Mouse (Mus musculus): ENCODE measurements around the gene Arhgef3. TPM values are rescaled to one million over a fixed set of nuclear protein-coding genes. Genes with fewer than 3 reads are reported as not detected.

The Arhgef3 gene
- polyA plus RNA-seq, 1 experiment from 2014 or later = 1.6 TPM

DNA sequence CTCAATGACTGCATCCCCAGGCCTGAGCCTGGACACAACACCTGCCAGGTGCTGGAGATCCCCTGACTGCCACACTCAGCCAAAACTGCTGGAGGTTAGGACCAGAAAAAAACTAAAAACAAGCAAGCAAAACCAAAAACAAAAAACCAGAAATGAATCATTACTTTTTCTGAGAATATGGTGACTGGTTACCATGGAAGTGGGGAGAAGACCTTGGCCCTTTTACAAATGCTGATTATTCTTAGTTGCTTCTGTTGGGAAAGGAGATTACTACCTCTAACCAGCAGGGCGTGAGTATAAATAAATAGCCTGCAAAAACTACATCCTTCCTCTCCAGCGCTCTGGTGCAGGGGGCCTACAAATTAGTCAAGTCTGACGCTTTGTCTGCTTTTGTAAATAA lies 194.1 kb downstream of the Arhgef3 start:
- no peaks in the 10 kb centered on the region for H3K4me1 ChIP-seq
- no peaks in the 10 kb centered on the region for H3K9me3 ChIP-seq
- no peak overlapping the region for H3K27ac ChIP-seq
- H3K4me3 ChIP-seq = no peak overlapping the region
- H3K36me3 ChIP-seq (replicated peaks) = no peaks in the 10 kb centered on the region
- H3K27me3 ChIP-seq (ENCODE audit: poor library complexity, severe bottlenecking) = no peaks in the 10 kb centered on the region
- WGBS = 84% methylated on average over 3 of the region's 3 CpGs
- DNase-seq (ENCODE audit: extremely low spot score, low spot score) = no peak

DNA sequence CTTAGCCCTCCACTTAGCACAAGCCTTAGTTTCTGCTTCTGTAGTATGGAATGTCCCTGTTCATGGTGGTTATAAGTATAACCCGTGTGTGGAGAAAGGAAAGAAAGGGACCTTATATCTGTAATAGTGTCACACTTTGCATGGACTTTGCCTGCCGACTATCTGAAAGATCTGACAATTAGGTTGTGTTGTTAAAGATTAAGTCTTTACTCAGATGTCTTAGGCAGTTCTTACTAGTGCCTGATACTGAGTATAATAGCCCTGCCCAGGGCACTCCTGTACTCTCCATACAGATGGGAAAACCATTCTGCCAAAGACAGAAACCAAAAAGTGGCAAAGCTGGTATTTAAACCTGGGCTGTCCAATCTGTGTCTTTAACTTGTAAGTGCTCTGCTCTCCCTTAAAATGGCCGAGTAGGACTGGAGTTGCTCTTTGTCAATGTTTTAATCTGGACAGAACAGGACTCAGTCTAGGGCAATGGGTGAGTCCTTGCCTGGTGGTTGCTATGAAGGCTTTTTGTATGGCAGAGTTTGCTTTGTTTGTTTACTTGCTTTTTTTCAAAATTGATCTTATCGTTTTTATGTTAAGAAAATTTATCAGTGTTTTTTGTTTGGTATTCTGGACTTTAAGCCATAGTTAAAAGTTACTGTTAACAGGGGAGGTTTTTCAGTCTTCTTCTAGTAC lies 196.0 kb downstream of the Arhgef3 start:
- 89% methylated on average over 4 of the region's 4 CpGs for WGBS
- H3K9me3 ChIP-seq = no peaks in the 10 kb centered on the region
- no peak overlapping the region for H3K27ac ChIP-seq
- DNase-seq (ENCODE audit: extremely low spot score, low spot score) = no peak
- no peaks in the 10 kb centered on the region for H3K4me1 ChIP-seq
- H3K36me3 ChIP-seq (replicated peaks) = no peaks in the 10 kb centered on the region
- H3K27me3 ChIP-seq (ENCODE audit: poor library complexity, severe bottlenecking) = no peaks in the 10 kb centered on the region
- H3K4me3 ChIP-seq = no peak overlapping the region

DNA sequence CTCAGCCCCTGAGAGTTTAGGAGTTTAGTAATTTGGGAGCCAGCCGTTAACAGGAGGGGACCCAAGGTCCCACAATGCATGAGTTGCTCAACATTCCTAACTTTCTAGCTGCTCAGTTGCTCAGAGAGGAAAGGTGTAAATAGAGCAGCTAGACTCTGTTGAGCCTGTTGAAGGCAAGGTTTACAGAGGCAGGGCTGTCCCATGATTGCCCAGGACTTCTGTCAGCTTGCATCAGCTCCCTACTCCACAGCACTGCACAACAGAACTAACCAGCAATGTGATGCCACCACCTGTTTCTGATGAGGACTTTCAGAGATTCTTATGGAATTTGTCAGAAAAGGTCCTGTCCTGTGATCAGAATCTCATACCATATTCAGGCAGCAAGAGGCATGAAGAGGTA lies 197.7 kb downstream of the Arhgef3 start:
- no peak for DNase-seq (ENCODE audit: extremely low spot score, low spot score)
- H3K4me1 ChIP-seq = no peaks in the 10 kb centered on the region
- H3K27ac ChIP-seq = no peak overlapping the region
- H3K9me3 ChIP-seq = no peaks in the 10 kb centered on the region
- H3K36me3 ChIP-seq (replicated peaks) = no peaks in the 10 kb centered on the region
- WGBS = 81% methylated on average over 1 of the region's 1 CpGs
- no peaks in the 10 kb centered on the region for H3K27me3 ChIP-seq (ENCODE audit: poor library complexity, severe bottlenecking)
- H3K4me3 ChIP-seq = no peak overlapping the region

DNA sequence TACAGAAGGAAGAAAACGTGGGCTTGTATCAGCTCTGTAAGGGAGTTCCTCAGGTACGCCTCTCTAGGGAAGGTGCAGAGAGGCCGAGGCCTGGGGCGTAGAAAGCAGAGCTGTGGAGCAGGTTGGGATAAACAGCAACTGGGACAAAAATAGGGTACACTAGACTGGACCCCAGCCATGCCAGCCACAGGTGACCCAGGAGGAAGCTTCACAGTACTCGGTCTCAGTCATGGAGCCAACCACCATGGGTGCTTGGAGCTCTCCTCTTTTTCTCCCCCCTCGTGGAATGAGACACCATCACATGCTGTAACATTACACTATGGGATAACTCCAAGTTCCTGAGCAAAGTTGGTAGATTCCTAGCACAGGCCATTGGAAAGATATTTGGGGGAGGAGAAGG lies 201.0 kb downstream of the Arhgef3 start:
- Histone ChIP-seq H3K36me3 (replicated peaks) (no peaks in the 10 kb centered on the region), H3K4me1 (peaks cover 16% of the 10 kb centered on the region), H3K27me3 (ENCODE audit: poor library complexity, severe bottlenecking) (no peaks in the 10 kb centered on the region), H3K9me3 (no peaks in the 10 kb centered on the region), H3K27ac (no peak overlapping the region), H3K4me3 (no peak overlapping the region)
- WGBS = 88% methylated on average over 6 of the region's 6 CpGs
- DNase-seq (ENCODE audit: extremely low spot score, low spot score) = no peak

DNA sequence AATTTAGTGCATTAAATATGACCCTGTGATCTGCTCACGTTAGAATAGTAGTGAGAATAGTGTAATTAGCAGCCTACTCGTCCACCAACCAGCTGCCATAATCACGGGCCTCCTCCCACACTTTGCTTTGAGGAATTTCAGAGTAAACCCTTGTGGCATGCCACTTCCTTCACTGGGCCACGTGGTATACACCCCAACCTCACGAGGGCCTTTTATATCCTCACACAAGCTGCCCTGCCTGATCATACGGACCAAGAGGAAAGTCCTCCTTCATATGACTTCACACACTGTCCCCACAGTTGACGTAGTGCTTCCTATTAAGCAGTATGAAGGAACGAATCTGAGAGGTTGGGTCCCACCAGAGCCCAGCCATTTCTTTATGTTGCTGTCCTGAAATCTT lies 202.4 kb downstream of the Arhgef3 start:
- H3K4me3 ChIP-seq = no peak overlapping the region
- no peaks in the 10 kb centered on the region for H3K9me3 ChIP-seq
- DNase-seq (ENCODE audit: extremely low spot score, low spot score) = no peak
- no peaks in the 10 kb centered on the region for H3K27me3 ChIP-seq (ENCODE audit: poor library complexity, severe bottlenecking)
- H3K27ac ChIP-seq = no peak overlapping the region
- H3K36me3 ChIP-seq (replicated peaks) = no peaks in the 10 kb centered on the region
- H3K4me1 ChIP-seq = peaks cover 16% of the 10 kb centered on the region
- WGBS = 87% methylated on average over 8 of the region's 8 CpGs

DNA sequence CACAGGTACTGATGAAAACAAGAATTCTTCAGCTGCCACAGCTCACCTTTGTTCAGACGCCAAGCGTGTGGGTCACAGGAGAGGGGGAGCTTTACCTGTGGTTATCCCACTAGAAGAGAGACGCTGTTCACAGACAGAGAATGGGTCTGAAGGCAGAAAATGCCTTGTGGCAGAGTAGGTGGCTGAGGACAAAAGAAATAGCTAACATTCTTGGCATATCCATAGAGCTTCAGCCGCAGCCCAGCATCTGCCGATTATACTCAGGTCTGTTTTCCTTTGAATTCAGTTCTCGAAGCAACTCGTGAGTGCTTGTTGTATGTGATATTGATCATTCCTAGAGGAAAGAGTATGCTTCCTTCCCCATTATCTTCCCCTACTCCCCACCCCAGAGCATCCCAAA lies 204.7 kb downstream of the Arhgef3 start:
- H3K27me3 ChIP-seq (ENCODE audit: poor library complexity, severe bottlenecking) = no peaks in the 10 kb centered on the region
- peaks cover 16% of the 10 kb centered on the region for H3K4me1 ChIP-seq
- H3K27ac ChIP-seq = no peak overlapping the region
- whole genome bisulfite sequencing = 70% methylated on average over 7 of the region's 7 CpGs
- no peak overlapping the region for H3K4me3 ChIP-seq
- peaks cover 4% of the 10 kb centered on the region; the same call in 1 of the 2 replicates for H3K9me3 ChIP-seq
- H3K36me3 ChIP-seq (replicated peaks) = no peaks in the 10 kb centered on the region
- no peak for DNase-seq (ENCODE audit: extremely low spot score, low spot score)

DNA sequence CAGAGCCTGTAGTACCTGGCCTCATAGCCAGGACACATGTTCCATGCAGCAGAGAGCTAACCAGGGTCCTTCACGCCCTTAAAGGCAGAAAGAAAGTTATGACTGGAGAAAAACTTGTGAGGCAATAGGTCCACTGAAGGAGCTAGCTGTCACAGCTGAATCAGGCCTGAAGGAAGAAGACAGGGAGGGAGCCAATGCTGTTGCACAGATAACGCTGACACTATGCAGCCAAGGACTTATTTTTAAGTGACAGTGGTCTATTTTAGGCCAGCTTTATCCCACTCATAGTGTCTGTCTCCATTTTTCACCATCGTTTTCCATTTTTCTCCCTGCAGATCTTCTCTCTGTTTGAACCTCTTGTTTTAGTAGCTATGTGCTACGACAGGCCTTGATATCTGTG lies 207.3 kb downstream of the Arhgef3 start:
- peaks cover 4% of the 10 kb centered on the region; the same call in 1 of the 2 replicates for H3K9me3 ChIP-seq
- no peak overlapping the region for H3K27ac ChIP-seq
- no peak overlapping the region for H3K4me3 ChIP-seq
- 90% methylated on average over 4 of the region's 4 CpGs for WGBS
- no peaks in the 10 kb centered on the region for H3K36me3 ChIP-seq (replicated peaks)
- no peak for DNase-seq (ENCODE audit: extremely low spot score, low spot score)
- H3K27me3 ChIP-seq (ENCODE audit: poor library complexity, severe bottlenecking) = no peaks in the 10 kb centered on the region
- H3K4me1 ChIP-seq = peaks cover 16% of the 10 kb centered on the region

DNA sequence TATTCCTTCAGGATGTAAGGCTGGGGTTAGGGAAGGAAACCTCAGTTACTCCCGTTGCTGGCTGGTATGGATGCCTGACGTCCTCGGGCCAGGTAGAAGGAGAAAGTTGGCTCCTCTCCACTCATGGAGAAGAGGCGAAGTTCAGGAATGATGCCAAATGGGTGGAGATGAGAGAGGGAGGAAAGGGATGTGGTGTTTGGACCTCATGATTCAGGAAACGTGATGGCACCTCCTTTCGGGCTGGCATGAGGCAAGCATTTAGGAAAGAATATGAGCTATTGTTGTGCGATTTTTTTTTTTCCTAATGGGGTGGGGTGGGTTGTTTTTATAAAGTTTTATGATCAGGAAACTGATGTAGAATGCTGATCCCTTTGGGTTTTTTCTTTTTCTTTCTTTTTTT lies 210.0 kb downstream of the Arhgef3 start:
- 87% methylated on average over 7 of the region's 7 CpGs for WGBS
- H3K9me3 ChIP-seq = peaks cover 4% of the 10 kb centered on the region; the same call in 1 of the 2 replicates
- peaks cover 7% of the 10 kb centered on the region for H3K4me1 ChIP-seq
- no peak overlapping the region for H3K4me3 ChIP-seq
- no peak overlapping the region for H3K27ac ChIP-seq
- H3K36me3 ChIP-seq (replicated peaks) = no peaks in the 10 kb centered on the region
- H3K27me3 ChIP-seq (ENCODE audit: poor library complexity, severe bottlenecking) = no peaks in the 10 kb centered on the region
- no peak for DNase-seq (ENCODE audit: extremely low spot score, low spot score)

DNA sequence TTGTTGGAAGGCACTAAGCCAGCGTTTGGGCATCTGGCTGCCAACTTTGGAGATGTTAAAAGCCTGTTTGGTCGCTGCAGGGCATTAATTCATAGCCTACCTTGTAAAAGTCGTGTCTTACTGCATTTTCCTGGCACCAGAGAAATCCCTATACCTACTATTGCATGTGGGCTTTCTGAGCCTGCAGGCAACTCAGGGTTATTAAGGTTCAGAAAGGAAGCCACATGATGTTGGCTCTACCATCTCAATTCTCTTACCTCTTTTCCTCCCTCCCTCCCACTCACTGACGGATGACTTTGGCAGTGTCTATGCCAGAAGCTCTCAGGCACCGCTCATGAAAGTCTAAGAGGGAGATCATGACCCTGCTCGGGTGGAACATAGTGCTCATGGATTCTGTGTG lies 210.8 kb downstream of the Arhgef3 start:
- Histone ChIP-seq H3K4me1 (no peaks in the 10 kb centered on the region), H3K4me3 (no peak overlapping the region), H3K27ac (no peak overlapping the region), H3K9me3 (peaks cover 4% of the 10 kb centered on the region; the same call in 1 of the 2 replicates), H3K27me3 (ENCODE audit: poor library complexity, severe bottlenecking) (no peaks in the 10 kb centered on the region), H3K36me3 (replicated peaks) (no peaks in the 10 kb centered on the region)
- 89% methylated on average over 6 of the region's 6 CpGs for WGBS
- DNase-seq (ENCODE audit: extremely low spot score, low spot score) = no peak

DNA sequence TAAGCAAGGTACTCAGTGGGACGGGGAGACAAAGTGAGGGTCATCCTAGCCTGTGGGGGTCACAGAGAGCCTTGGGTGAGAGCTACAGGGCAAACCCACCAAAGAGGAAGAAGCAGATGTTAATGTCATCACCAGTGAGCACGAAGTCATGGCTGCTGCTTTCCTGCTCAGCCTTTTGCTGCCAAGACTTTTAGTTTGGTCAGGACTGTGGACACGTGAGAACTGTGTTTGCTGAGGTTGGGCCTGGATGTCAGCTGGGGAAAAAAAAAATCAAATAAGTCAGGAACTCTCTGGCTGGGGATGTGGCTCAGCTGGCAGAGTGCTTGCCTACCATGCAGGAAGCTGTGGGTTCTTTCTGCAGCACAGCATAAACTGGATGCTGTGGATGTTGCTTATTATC lies 213.2 kb downstream of the Arhgef3 start:
- H3K27ac ChIP-seq = no peak overlapping the region
- H3K4me1 ChIP-seq = no peaks in the 10 kb centered on the region
- 76% methylated on average over 3 of the region's 3 CpGs for WGBS
- no peak overlapping the region for H3K4me3 ChIP-seq
- H3K36me3 ChIP-seq (replicated peaks) = no peaks in the 10 kb centered on the region
- H3K27me3 ChIP-seq (ENCODE audit: poor library complexity, severe bottlenecking) = peaks cover 12% of the 10 kb centered on the region; the same call in 1 of the 2 replicates
- H3K9me3 ChIP-seq = peaks cover 3% of the 10 kb centered on the region; the same call in 1 of the 2 replicates
- no peak for DNase-seq (ENCODE audit: extremely low spot score, low spot score)

DNA sequence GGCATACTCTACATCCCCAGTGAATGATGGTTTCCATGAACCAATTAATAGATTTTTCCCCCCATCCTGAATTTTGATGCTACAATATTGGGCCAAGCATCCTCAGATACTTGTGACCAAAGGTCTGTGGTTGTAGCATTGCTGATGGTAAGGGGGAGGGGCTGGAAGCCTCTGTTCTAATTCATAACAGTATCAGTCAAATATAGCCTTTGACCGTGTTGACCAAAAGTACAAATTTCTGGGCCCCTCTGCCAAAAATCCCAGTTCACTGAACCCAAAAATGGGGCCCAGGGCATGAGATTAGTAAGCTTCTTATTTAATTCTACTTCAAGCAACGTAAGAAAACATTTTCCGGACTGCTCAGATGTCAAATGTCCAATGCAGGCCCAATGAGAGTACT lies 214.3 kb downstream of the Arhgef3 start:
- 92% methylated on average over 3 of the region's 3 CpGs for WGBS
- peaks cover 18% of the 10 kb centered on the region for H3K27me3 ChIP-seq (ENCODE audit: poor library complexity, severe bottlenecking)
- H3K36me3 ChIP-seq (replicated peaks) = no peaks in the 10 kb centered on the region
- no peak overlapping the region for H3K4me3 ChIP-seq
- H3K4me1 ChIP-seq = no peaks in the 10 kb centered on the region
- DNase-seq (ENCODE audit: extremely low spot score, low spot score) = no peak
- no peaks in the 10 kb centered on the region for H3K9me3 ChIP-seq
- H3K27ac ChIP-seq = no peak overlapping the region

DNA sequence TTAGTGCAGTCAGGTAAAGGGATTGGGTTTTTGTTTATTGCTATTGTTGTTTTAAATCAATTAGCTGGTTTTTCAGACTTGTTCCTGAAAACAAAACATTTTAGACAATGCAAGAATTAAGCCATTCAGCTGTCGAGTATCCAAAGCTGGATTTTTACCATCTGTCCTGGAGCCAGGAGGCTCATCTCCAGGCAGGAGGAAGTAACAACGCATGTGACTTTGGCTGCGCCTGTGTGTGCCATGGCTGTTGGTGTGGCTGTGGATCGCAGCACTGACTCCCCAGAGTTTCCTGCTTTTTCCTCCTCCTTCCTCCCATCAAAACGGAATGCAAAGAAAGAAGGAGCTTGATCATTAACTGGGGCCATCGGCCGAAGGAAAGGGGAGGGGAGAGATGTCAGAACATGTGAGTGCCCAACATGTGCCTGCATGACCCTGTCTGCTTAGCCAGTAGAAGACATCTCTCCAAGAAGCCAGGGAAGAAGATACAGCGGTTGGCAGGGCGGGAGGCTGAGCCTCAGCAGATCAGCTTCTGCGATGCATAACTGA lies 216.9 kb downstream of the Arhgef3 start:
- Histone ChIP-seq H3K27ac (no peak overlapping the region), H3K4me3 (no peak overlapping the region), H3K27me3 (ENCODE audit: poor library complexity, severe bottlenecking) (peaks cover 44% of the 10 kb centered on the region), H3K36me3 (replicated peaks) (no peaks in the 10 kb centered on the region), H3K9me3 (no peaks in the 10 kb centered on the region), H3K4me1 (peaks cover 14% of the 10 kb centered on the region)
- no peak for DNase-seq (ENCODE audit: extremely low spot score, low spot score)
- 71% methylated on average over 10 of the region's 10 CpGs for WGBS

DNA sequence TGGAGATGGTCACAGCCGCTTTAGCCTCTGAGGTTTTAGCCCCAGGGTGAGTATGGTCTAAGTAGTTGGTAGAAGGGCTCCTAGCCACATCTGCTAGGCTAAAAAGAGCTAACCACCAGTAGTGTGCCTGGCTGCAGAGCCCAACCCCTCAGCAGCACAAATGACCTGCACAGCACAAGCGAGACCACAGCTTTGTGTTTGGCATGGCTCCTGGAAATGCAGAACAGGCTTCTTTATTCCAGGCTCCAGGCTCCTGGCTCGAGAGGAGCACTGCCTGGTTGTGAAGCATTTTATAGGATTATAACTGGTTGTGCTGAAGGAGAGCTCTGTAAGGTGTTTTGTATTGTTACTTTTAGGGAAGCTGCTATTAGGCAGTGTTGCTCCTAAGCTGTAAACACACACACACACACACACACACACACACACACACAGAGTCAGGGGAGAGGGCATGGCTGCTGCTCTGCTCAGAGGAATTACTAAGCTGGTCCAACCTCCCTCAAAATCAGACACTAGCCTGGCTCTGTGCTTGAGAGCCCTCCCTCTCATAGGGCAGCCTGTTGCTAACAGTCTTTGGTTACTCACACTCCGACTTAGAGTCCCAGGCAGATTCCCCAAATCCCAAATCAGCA lies 217.8 kb downstream of the Arhgef3 start:
- no peak for DNase-seq (ENCODE audit: extremely low spot score, low spot score)
- no peak overlapping the region for H3K4me3 ChIP-seq
- peaks cover 53% of the 10 kb centered on the region for H3K27me3 ChIP-seq (ENCODE audit: poor library complexity, severe bottlenecking)
- H3K36me3 ChIP-seq (replicated peaks) = no peaks in the 10 kb centered on the region
- WGBS = 50% methylated on average over 4 of the region's 4 CpGs
- peaks cover 18% of the 10 kb centered on the region for H3K4me1 ChIP-seq
- H3K27ac ChIP-seq = no peak overlapping the region
- no peaks in the 10 kb centered on the region for H3K9me3 ChIP-seq
